Mouse (Mus musculus) cerebellum, adult 11 months (tissue): Measurements from ENCODE around the gene P2ry12.

ENCODE experiments used
- DNase-seq: peaks from one replicate; pipeline ENCODE4 v3.0.0; 2022

P2ry12 gene

DNA sequence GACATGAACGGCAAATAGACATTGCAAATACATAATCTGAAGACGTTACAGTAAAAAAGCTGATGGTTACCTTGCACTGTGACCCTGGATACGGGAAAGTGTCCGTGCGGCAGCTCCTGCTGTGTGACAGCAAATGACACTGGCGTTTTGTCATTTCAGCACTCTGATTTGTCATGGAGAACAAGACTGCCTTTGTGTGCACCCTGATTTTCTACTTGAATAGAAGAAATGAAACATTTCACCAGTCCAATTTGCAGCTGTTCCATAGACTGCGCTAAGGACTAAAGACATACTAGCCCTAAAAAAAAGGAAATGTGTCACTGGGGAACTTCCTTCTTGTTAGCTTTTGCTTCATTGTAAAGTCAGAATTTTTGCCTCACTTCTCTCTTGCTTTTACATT lies at the start of gene P2ry12:
Gene P2ry12, minus strand, starts transcription at position 168 of the 400 bp plus-strand sequence.
- no peak for DNase-seq

GRCm38 (mm10) chr3:59305518-59305917 lies 42.8 kb upstream of the P2ry12 start:
- DNase-seq, result no peak

DNA sequence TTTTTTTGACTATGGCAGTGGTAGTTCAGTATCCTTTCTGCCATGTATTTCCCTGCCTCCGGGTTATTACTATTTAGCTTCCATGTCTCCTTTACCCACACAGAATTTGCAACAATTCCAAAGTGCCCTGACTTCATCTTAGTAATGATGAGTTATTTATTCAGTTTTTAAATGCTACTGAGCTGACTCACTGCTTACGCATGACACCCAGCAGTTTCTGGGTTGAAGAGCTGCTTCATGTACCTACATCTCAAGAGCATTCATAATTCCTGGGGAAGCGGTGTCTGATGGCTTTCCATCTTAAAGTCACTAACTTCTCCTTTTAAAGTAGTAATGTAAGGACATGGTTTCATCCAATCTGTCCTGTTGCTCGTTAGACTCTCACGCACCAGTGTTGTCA lies 42.3 kb upstream of the P2ry12 start:
- DNase-seq, result no peak

DNA sequence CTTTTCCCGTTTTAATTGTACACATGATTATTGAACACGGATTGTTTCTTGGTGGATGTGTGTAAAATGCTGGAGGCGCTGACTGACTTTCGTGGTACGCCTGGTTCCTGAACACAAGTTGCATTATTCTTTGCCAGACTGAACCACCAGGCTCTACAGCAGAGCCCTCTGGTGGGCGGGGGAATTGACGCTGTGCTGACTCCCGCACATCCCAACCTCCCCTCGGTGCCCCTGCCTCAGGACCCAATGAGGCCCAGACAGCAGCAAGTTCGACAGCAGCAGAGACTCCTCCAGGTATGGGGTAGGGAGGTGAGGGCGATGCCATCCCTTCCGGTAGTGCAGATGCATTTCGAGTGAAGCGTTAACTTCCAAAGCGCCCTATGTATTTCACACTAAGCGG lies 35.0 kb upstream of the P2ry12 start:
- DNase-seq, result no peak

DNA sequence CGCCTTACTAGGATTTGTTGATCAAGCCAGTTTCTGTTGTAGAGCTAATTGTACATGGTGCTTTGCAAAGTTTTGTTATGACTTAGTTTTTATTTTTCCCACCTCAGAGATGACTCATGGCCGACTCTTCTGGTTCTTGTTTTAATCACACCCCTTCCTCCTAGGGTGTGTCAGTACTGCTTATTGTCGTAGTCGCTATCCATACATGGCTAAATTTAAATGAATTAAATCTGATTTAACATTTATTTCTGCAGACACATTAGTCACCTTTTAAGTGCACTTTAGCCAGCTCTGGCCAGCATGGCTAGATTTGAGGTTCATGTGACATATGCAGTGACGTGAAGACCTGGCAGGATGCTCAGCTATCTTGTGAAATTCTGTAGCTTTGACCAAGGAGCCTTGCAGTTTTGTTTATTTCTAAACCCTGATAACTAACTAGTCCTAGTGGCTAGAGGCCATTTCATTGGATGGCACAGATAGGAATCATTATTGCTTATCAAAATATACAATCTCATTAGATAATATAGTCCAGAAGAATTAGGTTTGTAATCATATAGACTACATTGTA lies 34.0 kb upstream of the P2ry12 start:
- no peak for DNase-seq

- DNase-seq, result no peak
Observed at GRCm38 (mm10) chr3:59295699-59296562, 33.3 kb upstream of the P2ry12 start.

GRCm38 (mm10) chr3:59293437-59294199 lies 30.9 kb upstream of the P2ry12 start:
- no peak for DNase-seq

- DNase-seq, result no peak
Observed at GRCm38 (mm10) chr3:59290551-59290950, 27.9 kb upstream of the P2ry12 start.

DNA sequence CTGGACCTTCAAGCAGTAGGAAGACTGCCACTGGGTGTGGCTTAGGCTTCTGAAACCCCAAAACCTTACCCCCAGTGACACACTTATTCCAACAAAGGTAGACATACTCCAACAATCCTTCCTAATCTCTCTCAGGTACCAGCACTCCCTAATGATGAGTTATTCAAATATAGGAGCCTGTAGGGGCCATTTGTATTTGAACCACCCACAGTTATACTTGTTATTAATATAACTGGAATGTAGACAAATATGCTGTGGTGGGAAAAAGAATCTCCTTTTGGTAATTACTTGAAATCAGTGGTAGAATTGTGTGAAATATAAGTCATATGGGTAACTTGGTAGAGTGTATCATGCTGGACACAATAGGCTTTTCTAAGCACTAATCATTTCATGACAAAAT lies 15.9 kb upstream of the P2ry12 start:
- DNase-seq, result no peak

GRCm38 (mm10) chr3:59278254-59278533 lies 15.5 kb upstream of the P2ry12 start:
- no peak for DNase-seq

- DNase-seq, result no peak
Observed at GRCm38 (mm10) chr3:59277502-59278253, 15.0 kb upstream of the P2ry12 start.

- DNase-seq, result no peak
Observed at GRCm38 (mm10) chr3:59270811-59271210, 8.1 kb upstream of the P2ry12 start.

- no peak for DNase-seq
Observed at GRCm38 (mm10) chr3:59263988-59264387, 1.3 kb upstream of the P2ry12 start.

- no peak for DNase-seq
Observed at GRCm38 (mm10) chr3:59263417-59263816, 746 bp upstream of the P2ry12 start.

DNA sequence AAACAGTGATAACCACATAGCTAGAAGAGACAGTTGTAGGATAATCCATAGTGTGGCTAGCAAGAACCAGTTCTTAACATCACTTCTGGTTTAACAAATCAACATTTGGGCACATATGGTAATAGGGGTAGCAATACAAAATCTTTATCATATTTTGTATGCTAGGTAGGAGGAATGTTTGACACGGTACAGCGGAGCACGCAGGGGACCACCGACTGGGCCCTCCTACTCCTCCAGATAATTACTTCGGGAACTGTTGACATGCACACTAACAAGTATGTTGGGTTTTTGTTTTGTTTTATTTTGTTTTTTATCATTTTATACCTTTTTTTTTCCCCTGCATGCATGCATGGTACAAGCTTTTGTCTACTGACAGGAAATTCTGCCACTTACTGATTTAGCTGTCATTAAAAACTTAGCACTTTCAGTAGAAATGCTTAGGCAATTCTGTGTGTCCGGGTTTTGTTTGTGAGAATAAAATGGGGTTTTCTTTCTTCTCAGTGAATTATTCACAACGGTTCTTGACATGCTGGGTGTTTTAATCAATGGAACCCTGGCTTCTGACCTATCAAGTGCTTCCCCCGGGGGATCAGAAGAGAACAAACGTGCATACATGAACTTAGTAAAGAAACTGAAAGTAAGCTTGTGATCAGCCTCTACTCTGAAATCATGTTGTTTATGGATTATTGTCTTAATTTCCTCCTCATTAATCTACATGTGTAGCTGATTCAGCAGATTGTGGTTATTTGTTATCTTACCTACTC lies 780 bp downstream of the P2ry12 start:
- DNase-seq, result no peak

- DNase-seq, result no peak
Observed at GRCm38 (mm10) chr3:59260745-59261144, 1.9 kb downstream of the P2ry12 start.

- DNase-seq, result no peak
Observed at GRCm38 (mm10) chr3:59257740-59258664, 4.7 kb downstream of the P2ry12 start.

GRCm38 (mm10) chr3:59250454-59250853 lies 12.2 kb downstream of the P2ry12 start:
- DNase-seq, result no peak

DNA sequence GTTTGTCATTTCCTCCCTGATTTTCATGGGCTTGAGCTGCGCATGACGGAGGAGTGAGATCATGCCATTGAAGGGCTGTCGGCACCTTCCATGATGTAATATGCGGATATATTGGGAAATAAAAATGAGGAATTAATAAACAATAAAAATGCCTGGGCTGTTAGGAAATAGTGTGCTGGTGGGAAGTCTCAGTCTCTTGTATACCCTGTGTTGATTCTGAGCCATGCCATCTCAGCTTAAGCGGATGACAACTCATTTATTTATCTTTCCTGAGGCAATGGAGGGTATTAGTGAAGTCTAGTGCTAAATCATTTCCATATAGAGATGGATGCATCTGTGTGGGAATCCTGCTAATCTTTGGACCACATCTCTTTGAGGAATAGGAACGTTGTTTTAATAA lies 14.6 kb downstream of the P2ry12 start:
- DNase-seq, result no peak

DNA sequence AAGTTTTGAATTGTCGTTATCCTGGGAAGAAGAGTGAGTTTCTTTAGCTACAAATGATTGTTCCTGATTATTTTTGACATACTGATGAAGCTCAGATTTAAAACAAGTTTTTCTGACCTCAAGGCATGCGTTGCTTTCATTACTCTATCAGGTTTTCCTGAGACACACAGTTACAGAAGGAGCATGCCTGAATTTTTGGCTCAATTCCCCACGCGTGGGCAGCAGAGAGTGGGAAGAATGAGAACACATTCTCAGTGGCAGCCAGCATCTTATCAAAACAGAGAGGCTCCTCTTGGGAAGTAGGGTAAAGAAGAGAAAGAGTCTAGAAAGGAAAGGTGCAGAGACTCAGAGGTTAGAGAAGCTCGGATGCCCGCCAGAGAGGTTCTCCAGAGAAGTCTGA lies 19.3 kb downstream of the P2ry12 start:
- DNase-seq, result peak; percentile 29

GRCm38 (mm10) chr3:59234878-59235277 lies 27.8 kb downstream of the P2ry12 start:
- DNase-seq, result no peak
